Comparison of ENCODE assay signal across 10 mouse cellular contexts in genomic region chr8:94035200-94035599, GRCm38 (mm10). TPM values are rescaled to one million over a fixed set of nuclear protein-coding genes. Genes with fewer than 3 reads are reported as not detected.
A peak's percentile ranks its signal among the peaks of the same experiment; 100 is the strongest.
DNase-seq lines count a peak whose midpoint lies in the region; ATAC-seq and TF ChIP-seq lines count a peak whose summit lies in the region.
"Had no signal": no experiment of that assay in that cellular context is flagged by ENCODE, and none has a peak within 500 bp of the region (broad histone marks: within the 10 kb centered on the region; RNA-seq: fewer than 3 reads in every experiment).

No protein-coding gene starts in this region.

- no peak for ATAC-seq in heart, embryonic 14.5 days (ENCODE audit: insufficient number of reproducible peaks, insufficient read depth, low FRiP score, low read depth)
- no peak for ATAC-seq in hindbrain, embryonic 15.5 days (ENCODE audit: low FRiP score, low read depth)
- ATAC-seq in midbrain, embryonic 13.5 days: no peak
- ATAC-seq: CD4-positive, CD25-positive, alpha-beta regulatory T cell, adult 4 months had no signal

- H3K27ac ChIP-seq in heart, embryonic 14.5 days (replicated peaks in 1 of 2; ENCODE audit: control insufficient read depth in 1 of 2, insufficient read depth in 1 of 2, low read depth in 2 of 2, low read length in 2 of 2): no peak overlapping the region
- no peak overlapping the region for H3K27ac ChIP-seq in heart, adult 2 months
- H3K27ac ChIP-seq in MEL (ENCODE audit: control insufficient read depth, low read depth, low read length): no peak overlapping the region
- H3K27ac ChIP-seq in hindbrain, embryonic 15.5 days (replicated peaks): no peak overlapping the region
- H3K27ac ChIP-seq in midbrain, embryonic 13.5 days: no peak overlapping the region

- H3K4me2 ChIP-seq in heart, embryonic 14.5 days (ENCODE audit: low read length): peak overlapping the region; percentile 65
- peak overlapping the region; percentile 71 for H3K4me2 ChIP-seq in hindbrain, embryonic 15.5 days
- H3K4me2 ChIP-seq in midbrain, embryonic 13.5 days (replicated peaks): peak overlapping the region; percentile 95

- peaks cover 6% of the 10 kb centered on the region for H3K79me2 ChIP-seq in heart, adult 2 months (replicated peaks; ENCODE audit: control insufficient read depth, insufficient read depth, low read length)
- peaks cover 60% of the 10 kb centered on the region for H3K79me2 ChIP-seq in MEL (ENCODE audit: control insufficient read depth, insufficient read depth, low read length, poor library complexity)

- peaks cover 5 to 28% of the 10 kb centered on the region in 2 experiments; a peak in 3 of 4 replicates for H3K4me1 ChIP-seq in heart, embryonic 14.5 days (ENCODE audit: control insufficient read depth in 2 of 2, insufficient read depth in 2 of 2, low read length in 2 of 2)
- H3K4me1 ChIP-seq in heart, adult 2 months (ENCODE audit: control insufficient read depth, insufficient read depth, low read length): peaks cover 4% of the 10 kb centered on the region
- peaks cover 9 to 20% of the 10 kb centered on the region in 2 experiments for H3K4me1 ChIP-seq in MEL (ENCODE audit: control insufficient read depth in 1 of 2, insufficient read depth in 2 of 2, low read length in 2 of 2)
- peaks cover 41% of the 10 kb centered on the region for H3K4me1 ChIP-seq in hindbrain, embryonic 15.5 days (replicated peaks)
- peaks cover 39% of the 10 kb centered on the region for H3K4me1 ChIP-seq in midbrain, embryonic 13.5 days (replicated peaks)

- TF ChIP-seq EP300 in heart, adult 2 months (IDR thresholded peaks at IDR 0.05; ENCODE audit: insufficient read depth, low read depth, low read length): no peak
- TF ChIP-seq EP300 in MEL (IDR thresholded peaks at IDR 0.05; ENCODE audit: low read depth in 1 of 2, low read length in 2 of 2): no peak

- intact Hi-C loops in heart, adult 2 months (cut with DNase I): no loop called here

- no peaks in the 10 kb centered on the region for H3K27me3 ChIP-seq in heart, embryonic 14.5 days (ENCODE audit: control insufficient read depth, insufficient read depth, low read length)
- H3K27me3 ChIP-seq in heart, adult 2 months (ENCODE audit: control insufficient read depth, insufficient read depth, low read length): no peaks in the 10 kb centered on the region
- H3K27me3 ChIP-seq in MEL (ENCODE audit: control insufficient read depth in 1 of 2, insufficient read depth in 2 of 2, low read length in 2 of 2): no peaks in the 10 kb centered on the region
- H3K27me3 ChIP-seq in hindbrain, embryonic 15.5 days: no peaks in the 10 kb centered on the region
- no peaks in the 10 kb centered on the region for H3K27me3 ChIP-seq in midbrain, embryonic 13.5 days

- no peaks in the 10 kb centered on the region for H3K9me3 ChIP-seq in heart, embryonic 14.5 days (ENCODE audit: control insufficient read depth, low read length)
- H3K9me3 ChIP-seq in MEL (replicated peaks; ENCODE audit: insufficient read depth, low read length): no peaks in the 10 kb centered on the region
- H3K9me3 ChIP-seq in hindbrain, embryonic 15.5 days: no peaks in the 10 kb centered on the region
- no peaks in the 10 kb centered on the region for H3K9me3 ChIP-seq in midbrain, embryonic 13.5 days

- no peak for DNase-seq in heart, adult 2 months
- DNase-seq in MEL (ENCODE audit: low read depth, low spot score): peak; percentile 16
- no peak for DNase-seq in left cerebral cortex, adult 9 months (ENCODE audit: low spot score in 2 of 2)
- DNase-seq in cerebellum, adult 9-11 months: no peak
- no peak for DNase-seq in right cerebral cortex, postnatal 14 days
- DNase-seq: kidney, postnatal 4 days had no signal

- peak overlapping the region; percentile 74 for H3K9ac ChIP-seq in heart, embryonic 14.5 days (ENCODE audit: low read length)
- H3K9ac ChIP-seq in heart, adult 2 months (ENCODE audit: low read depth, low read length): no peak overlapping the region
- H3K9ac ChIP-seq in MEL (ENCODE audit: control insufficient read depth, low read depth, low read length, poor library complexity, severe bottlenecking): peak overlapping the region; percentile 79
- peak overlapping the region; percentile 25; the same call in 1 of the 2 replicates for H3K9ac ChIP-seq in hindbrain, embryonic 15.5 days
- H3K9ac ChIP-seq in midbrain, embryonic 13.5 days (replicated peaks): peak overlapping the region; percentile 54

- TF ChIP-seq CTCF in heart, adult 2 months (IDR thresholded peaks at IDR 0.05): no peak
- TF ChIP-seq CTCF in MEL (IDR thresholded peaks at IDR 0.05 in 2 of 3, conservative IDR thresholded peaks at IDR 0.05 in 1 of 3; ENCODE audit: control insufficient read depth in 1 of 3, insufficient read depth in 1 of 3, low read depth in 2 of 3, low read length in 3 of 3, poor library complexity in 1 of 3, severe bottlenecking in 1 of 3): no peak

- TF ChIP-seq POLR2A in heart, adult 2 months (IDR thresholded peaks at IDR 0.05; ENCODE audit: insufficient read depth, low read depth, low read length): no peak
- TF ChIP-seq POLR2A in MEL (IDR thresholded peaks at IDR 0.05; ENCODE audit: control insufficient read depth in 1 of 2, insufficient read depth in 1 of 2, low read depth in 1 of 2, low read length in 2 of 2, poor library complexity in 1 of 2): no peak

- 50% methylated on average over 5 of the region's 5 CpGs for WGBS in heart, embryonic 14.5 days
- WGBS in heart, adult 2 months: 59% methylated on average over 5 of the region's 5 CpGs
- 73% methylated on average over 5 of the region's 5 CpGs for WGBS in hindbrain, embryonic 15.5 days
- 69% methylated on average over 5 of the region's 5 CpGs for WGBS in midbrain, embryonic 13.5 days

- TF ChIP-seq RAD21 in MEL (IDR thresholded peaks at IDR 0.05; ENCODE audit: low read depth, low read length): no peak

- peaks cover 22% of the 10 kb centered on the region for H3K36me3 ChIP-seq in heart, embryonic 14.5 days (ENCODE audit: control insufficient read depth, insufficient read depth, low read length)
- peaks cover 2% of the 10 kb centered on the region for H3K36me3 ChIP-seq in heart, adult 2 months (ENCODE audit: control insufficient read depth, insufficient read depth, low read length)
- H3K36me3 ChIP-seq in MEL (ENCODE audit: control insufficient read depth in 1 of 2, insufficient read depth in 2 of 2, low read length in 2 of 2): peaks cover 13 to 36% of the 10 kb centered on the region in 2 experiments
- H3K36me3 ChIP-seq in hindbrain, embryonic 15.5 days: peaks cover 15% of the 10 kb centered on the region; the same call in 1 of the 2 replicates
- H3K36me3 ChIP-seq in midbrain, embryonic 13.5 days: peaks cover 20% of the 10 kb centered on the region

- peak overlapping the region in 1 of 2 experiments; percentile 3; a peak in 1 of 4 replicates for H3K4me3 ChIP-seq in heart, embryonic 14.5 days (ENCODE audit: control insufficient read depth in 1 of 2, insufficient read depth in 1 of 2, low read depth in 1 of 2, low read length in 2 of 2)
- no peak overlapping the region for H3K4me3 ChIP-seq in heart, adult 2 months
- peak overlapping the region; percentile 3 to 82; a peak in 3 of 4 replicates for H3K4me3 ChIP-seq in MEL (ENCODE audit: control insufficient read depth in 1 of 2, insufficient read depth in 1 of 2, low read depth in 2 of 2, low read length in 2 of 2)
- peak overlapping the region; percentile 88 for H3K4me3 ChIP-seq in hindbrain, embryonic 15.5 days
- H3K4me3 ChIP-seq in midbrain, embryonic 13.5 days (replicated peaks): peak overlapping the region; percentile 83

TF ChIP-seq in MEL, 35 proteins besides CTCF, POLR2A, EP300 and RAD21 (continues in another document):
- TF ChIP-seq MXI1 (IDR thresholded peaks at IDR 0.05; ENCODE audit: low read depth, low read length): no peak
- no peak for TF ChIP-seq SMC3 (IDR thresholded peaks at IDR 0.05; ENCODE audit: low read depth, low read length)
- no peak for TF ChIP-seq HCFC1 (IDR thresholded peaks at IDR 0.05; ENCODE audit: low read depth, low read length)
- no peak for TF ChIP-seq NELFE (IDR thresholded peaks at IDR 0.05; ENCODE audit: low read depth, low read length)
- no peak for TF ChIP-seq MEF2A (IDR thresholded peaks at IDR 0.05; ENCODE audit: extremely low read depth, insufficient replicate concordance, low read depth, low read length, poor library complexity, severe bottlenecking)
- no peak for TF ChIP-seq ZNF384 (IDR thresholded peaks at IDR 0.05; ENCODE audit: low read depth, low read length)
- no peak for TF ChIP-seq BHLHE40 (IDR thresholded peaks at IDR 0.05; ENCODE audit: borderline replicate concordance, low read depth, low read length)

RNA-seq across cellular contexts. Expression of gene Nudt21, which starts 1.6 kb away (rescaled TPM):
- 85.6 and 88.1 TPM in 2 replicates for polyA plus RNA-seq in heart, embryonic 14.5 days (2014; fragmentation: Nextera tagmentation; extraction: Ambion mirVana)
- total RNA-seq in heart, adult 2 months (2021): 10 to 100 TPM; 22.4 to 23.9 TPM
- polyA plus RNA-seq in heart, adult 2 months (2012; rRNA removed): 10.7 and 12.7 TPM in 2 replicates
- 157 and 162 TPM in 2 replicates for total RNA-seq in MEL (2012; rRNA removed)
- polyA plus RNA-seq in MEL (2012; ENCODE audit: insufficient read depth in 1 of 2, insufficient read length in 2 of 2, low read depth in 1 of 2, low replicate concordance in 2 of 2, missing spikeins in 1 of 2): 100 to 1,000 TPM in 1 of 2 experiments, not detected in 1; 118 TPM
- 78.5 and 90.5 TPM in 2 replicates for polyA plus RNA-seq in hindbrain, embryonic 15.5 days (2015; fragmentation: Nextera tagmentation; extraction: Ambion mirVana)
- 137 and 138 TPM in 2 replicates for polyA plus RNA-seq in midbrain, embryonic 13.5 days (2015; fragmentation: Nextera tagmentation; extraction: Ambion mirVana)

RNA-seq across cellular contexts. Expression of gene Ogfod1, which starts 1.8 kb away (rescaled TPM):
- 11.9 and 12.2 TPM in 2 replicates for polyA plus RNA-seq in heart, embryonic 14.5 days (2014; fragmentation: Nextera tagmentation; extraction: Ambion mirVana)
- total RNA-seq in heart, adult 2 months (2021): 10 to 100 TPM; 28.0 to 30.3 TPM
- 11.3 and 19.6 TPM in 2 replicates for polyA plus RNA-seq in heart, adult 2 months (2012; rRNA removed)
- total RNA-seq in MEL (2012; rRNA removed): 16.0 and 16.3 TPM in 2 replicates
- polyA plus RNA-seq in MEL (2012; ENCODE audit: insufficient read depth in 1 of 2, insufficient read length in 2 of 2, low read depth in 1 of 2, low replicate concordance in 2 of 2, missing spikeins in 1 of 2): 10 to 100 TPM in 1 of 2 experiments, not detected in 1; 30.0 TPM
- polyA plus RNA-seq in hindbrain, embryonic 15.5 days (2015; fragmentation: Nextera tagmentation; extraction: Ambion mirVana): 15.0 and 15.8 TPM in 2 replicates
- 13.4 and 15.4 TPM in 2 replicates for polyA plus RNA-seq in midbrain, embryonic 13.5 days (2015; fragmentation: Nextera tagmentation; extraction: Ambion mirVana)

RNA-seq across cellular contexts. Expression of gene Amfr, which starts 22.6 kb away (rescaled TPM):
- 60.3 and 63.1 TPM in 2 replicates for polyA plus RNA-seq in heart, embryonic 14.5 days (2014; fragmentation: Nextera tagmentation; extraction: Ambion mirVana)
- total RNA-seq in heart, adult 2 months (2021): 100 to 1,000 TPM; 115 to 140 TPM
- polyA plus RNA-seq in heart, adult 2 months (2012; rRNA removed): 127 and 155 TPM in 2 replicates
- total RNA-seq in MEL (2012; rRNA removed): 82.7 and 90.0 TPM in 2 replicates
- 100 to 1,000 TPM in 1 of 2 experiments, 10 to 100 TPM in 1; 80.1 to 292 TPM for polyA plus RNA-seq in MEL (2012; ENCODE audit: insufficient read depth in 1 of 2, insufficient read length in 2 of 2, low read depth in 1 of 2, low replicate concordance in 2 of 2, missing spikeins in 1 of 2)
- 76.0 and 84.9 TPM in 2 replicates for polyA plus RNA-seq in hindbrain, embryonic 15.5 days (2015; fragmentation: Nextera tagmentation; extraction: Ambion mirVana)
- 58.1 and 64.7 TPM in 2 replicates for polyA plus RNA-seq in midbrain, embryonic 13.5 days (2015; fragmentation: Nextera tagmentation; extraction: Ambion mirVana)
